Mouse (Mus musculus): ENCODE measurements around the gene Rara.

The Rara gene

GRCm38 (mm10) chr11:98968716-98969495 is 41.3 kb downstream of the Rara start:
- Histone ChIP-seq H3K4me3 (replicated peaks; ENCODE audit: low read length) (peak overlapping the region; percentile 90), H3K27me3 (ENCODE audit: insufficient read depth, low read length) (no peaks in the 10 kb centered on the region), H3K36me3 (ENCODE audit: insufficient read depth, low read length) (peaks cover 86% of the 10 kb centered on the region), H3K9me3 (ENCODE audit: low read length) (no peaks in the 10 kb centered on the region), H3K4me1 (replicated peaks; ENCODE audit: low read depth, low read length) (peaks cover 96% of the 10 kb centered on the region)
- TF ChIP-seq CTCF (conservative IDR thresholded peaks at IDR 0.05; ENCODE audit: low read length) (no peak), POU5F1 (IDR thresholded peaks at IDR 0.05; ENCODE audit: borderline replicate concordance, low read length) (no peak), NANOG (IDR thresholded peaks at IDR 0.05; ENCODE audit: borderline replicate concordance, low read length) (no peak)

DNA sequence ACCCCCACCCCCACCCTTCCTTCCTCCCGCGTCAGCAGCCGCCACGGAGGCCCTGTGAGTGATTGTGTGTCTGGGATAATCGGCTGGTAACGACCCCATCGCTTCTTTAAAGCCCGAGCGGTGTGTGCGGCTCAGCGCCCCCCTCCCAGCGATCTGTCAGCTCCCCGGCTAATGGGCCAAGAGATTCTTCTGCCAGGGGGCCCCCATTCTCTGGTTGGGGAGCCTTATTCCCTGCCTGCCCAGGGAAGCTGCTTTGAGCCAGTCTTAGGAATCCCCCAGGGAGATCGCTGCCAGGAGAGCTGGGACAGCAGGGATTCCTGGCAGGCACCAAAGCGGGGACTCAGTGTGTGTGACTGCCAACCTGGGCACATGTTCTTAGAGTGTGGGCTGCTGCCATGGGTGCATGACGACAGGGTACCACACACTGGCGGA is 41.9 kb downstream of the Rara start:
- peaks cover 91% of the 10 kb centered on the region for H3K36me3 ChIP-seq (ENCODE audit: insufficient read depth, low read length)
- peaks cover 95% of the 10 kb centered on the region for H3K4me1 ChIP-seq (replicated peaks; ENCODE audit: low read depth, low read length)
- H3K9me3 ChIP-seq (ENCODE audit: low read length) = no peaks in the 10 kb centered on the region
- TF ChIP-seq POU5F1 (IDR thresholded peaks at IDR 0.05; ENCODE audit: borderline replicate concordance, low read length) (no peak), CTCF (conservative IDR thresholded peaks at IDR 0.05; ENCODE audit: low read length) (no peak), NANOG (IDR thresholded peaks at IDR 0.05; ENCODE audit: borderline replicate concordance, low read length) (no peak)
- peak overlapping the region; percentile 45 for H3K4me3 ChIP-seq (replicated peaks; ENCODE audit: low read length)
- H3K27me3 ChIP-seq (ENCODE audit: insufficient read depth, low read length) = no peaks in the 10 kb centered on the region

DNA sequence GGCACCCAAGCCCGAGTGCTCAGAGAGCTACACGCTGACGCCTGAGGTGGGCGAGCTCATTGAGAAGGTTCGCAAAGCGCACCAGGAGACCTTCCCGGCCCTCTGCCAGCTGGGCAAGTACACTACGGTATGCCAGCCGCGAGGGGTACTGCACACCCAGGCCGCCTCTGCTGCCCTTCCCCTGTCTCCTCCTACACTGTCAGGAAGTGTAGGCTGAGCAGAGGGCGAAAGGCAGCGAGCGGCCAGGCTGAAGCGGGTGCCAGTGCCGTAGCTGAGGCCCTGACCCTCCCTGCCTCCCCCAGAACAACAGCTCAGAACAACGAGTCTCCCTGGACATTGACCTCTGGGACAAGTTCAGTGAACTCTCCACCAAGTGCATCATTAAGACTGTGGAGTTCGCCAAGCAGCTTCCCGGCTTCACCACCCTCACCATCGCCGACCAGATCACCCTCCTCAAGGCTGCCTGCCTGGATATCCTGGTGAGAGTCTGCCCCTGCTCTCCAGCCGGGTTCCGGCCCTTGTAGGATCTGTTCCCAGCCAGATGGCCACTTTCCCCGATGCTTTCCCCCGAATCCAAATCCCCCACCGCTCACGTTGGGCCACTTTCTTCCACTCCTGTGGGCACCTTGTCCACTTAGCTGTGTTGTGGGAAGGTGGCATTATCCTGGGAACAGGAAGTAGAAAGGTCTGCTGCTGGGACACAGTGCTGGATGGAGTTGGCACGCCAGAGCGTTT is 42.7 kb downstream of the Rara start:
- no peaks in the 10 kb centered on the region for H3K27me3 ChIP-seq (ENCODE audit: insufficient read depth, low read length)
- no peaks in the 10 kb centered on the region for H3K9me3 ChIP-seq (ENCODE audit: low read length)
- TF ChIP-seq POU5F1 (IDR thresholded peaks at IDR 0.05; ENCODE audit: borderline replicate concordance, low read length) = no peak
- no peak for TF ChIP-seq NANOG (IDR thresholded peaks at IDR 0.05; ENCODE audit: borderline replicate concordance, low read length)
- TF ChIP-seq CTCF (conservative IDR thresholded peaks at IDR 0.05; ENCODE audit: low read length) = no peak
- peak overlapping the region; percentile 45 for H3K4me3 ChIP-seq (replicated peaks; ENCODE audit: low read length)
- H3K36me3 ChIP-seq (ENCODE audit: insufficient read depth, low read length) = peaks cover 92% of the 10 kb centered on the region
- peaks cover 96% of the 10 kb centered on the region for H3K4me1 ChIP-seq (replicated peaks; ENCODE audit: low read depth, low read length)

DNA sequence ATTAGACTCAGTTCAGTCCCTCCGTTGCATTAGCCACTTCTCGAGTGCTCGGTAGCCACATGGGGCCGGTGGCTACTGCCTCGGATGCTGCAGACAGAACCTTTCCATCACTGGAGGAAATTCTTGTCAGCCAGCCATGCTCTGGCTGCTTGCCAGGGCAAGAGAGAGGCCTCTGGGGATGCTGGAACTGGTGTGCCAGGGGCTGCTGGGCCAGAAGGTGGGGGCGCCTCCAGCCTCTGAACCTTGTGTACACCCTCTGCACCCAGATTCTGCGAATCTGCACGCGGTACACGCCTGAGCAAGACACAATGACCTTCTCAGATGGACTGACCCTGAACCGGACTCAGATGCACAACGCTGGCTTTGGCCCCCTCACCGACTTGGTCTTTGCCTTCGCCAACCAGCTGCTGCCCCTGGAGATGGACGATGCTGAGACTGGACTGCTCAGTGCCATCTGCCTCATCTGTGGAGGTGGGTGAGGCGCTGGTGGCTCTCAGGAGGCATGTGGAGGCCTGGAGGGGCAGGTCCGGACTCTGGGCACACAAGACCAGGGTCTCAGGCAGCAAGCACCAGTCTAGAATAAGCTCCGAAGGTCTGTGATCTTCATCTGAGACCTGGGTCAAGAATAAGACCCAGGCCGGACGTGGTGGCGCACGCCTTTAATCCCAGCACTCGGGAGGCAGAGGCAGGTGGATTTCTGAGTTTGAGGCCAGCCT is 43.9 kb downstream of the Rara start:
- H3K4me1 ChIP-seq (replicated peaks; ENCODE audit: low read depth, low read length) = peaks cover 86% of the 10 kb centered on the region
- 0 out of 2 replicates have a peak overlapping the region, but pooled peaks have one; percentile 10 for H3K4me3 ChIP-seq (replicated peaks; ENCODE audit: low read length)
- no peak for TF ChIP-seq CTCF (conservative IDR thresholded peaks at IDR 0.05; ENCODE audit: low read length)
- no peak for TF ChIP-seq POU5F1 (IDR thresholded peaks at IDR 0.05; ENCODE audit: borderline replicate concordance, low read length)
- no peak for TF ChIP-seq NANOG (IDR thresholded peaks at IDR 0.05; ENCODE audit: borderline replicate concordance, low read length)
- no peaks in the 10 kb centered on the region for H3K27me3 ChIP-seq (ENCODE audit: insufficient read depth, low read length)
- H3K36me3 ChIP-seq (ENCODE audit: insufficient read depth, low read length) = peaks cover 84% of the 10 kb centered on the region
- H3K9me3 ChIP-seq (ENCODE audit: low read length) = no peaks in the 10 kb centered on the region

DNA sequence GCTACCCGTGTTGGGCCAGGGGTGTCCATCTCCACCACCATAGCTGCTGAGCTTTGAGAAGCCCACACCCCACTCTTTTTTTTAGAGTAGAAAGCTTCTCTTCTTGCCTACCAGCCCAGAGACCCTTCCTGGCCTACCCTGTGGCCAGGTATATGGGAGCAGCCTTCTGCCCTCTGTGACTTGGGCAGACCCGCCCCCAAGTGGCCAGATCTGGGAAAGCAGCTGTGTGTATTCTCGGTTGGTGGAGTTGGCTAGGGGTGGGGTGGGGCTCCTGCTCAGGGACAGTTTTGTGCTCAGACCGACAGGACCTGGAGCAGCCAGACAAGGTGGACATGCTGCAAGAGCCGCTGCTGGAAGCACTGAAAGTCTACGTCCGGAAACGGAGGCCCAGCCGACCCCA is 44.6 kb downstream of the Rara start:
- TF ChIP-seq CTCF (conservative IDR thresholded peaks at IDR 0.05; ENCODE audit: low read length) (peak; percentile 80), POU5F1 (IDR thresholded peaks at IDR 0.05; ENCODE audit: borderline replicate concordance, low read length) (no peak)
- Histone ChIP-seq H3K9me3 (ENCODE audit: low read length) (no peaks in the 10 kb centered on the region), H3K4me3 (replicated peaks; ENCODE audit: low read length) (no peak overlapping the region), H3K27me3 (ENCODE audit: insufficient read depth, low read length) (no peaks in the 10 kb centered on the region), H3K36me3 (ENCODE audit: insufficient read depth, low read length) (peaks cover 76% of the 10 kb centered on the region), H3K4me1 (replicated peaks; ENCODE audit: low read depth, low read length) (peaks cover 78% of the 10 kb centered on the region)

GRCm38 (mm10) chr11:98972801-98973360 is 45.3 kb downstream of the Rara start:
- Histone ChIP-seq H3K4me3 (replicated peaks; ENCODE audit: low read length) (no peak overlapping the region), H3K27me3 (ENCODE audit: insufficient read depth, low read length) (0 out of 2 replicates have a peak, but pooled peaks cover 4% of the 10 kb centered on the region), H3K9me3 (ENCODE audit: low read length) (no peaks in the 10 kb centered on the region), H3K36me3 (ENCODE audit: insufficient read depth, low read length) (peaks cover 70% of the 10 kb centered on the region), H3K4me1 (replicated peaks; ENCODE audit: low read depth, low read length) (peaks cover 78% of the 10 kb centered on the region)
- TF ChIP-seq CTCF (conservative IDR thresholded peaks at IDR 0.05; ENCODE audit: low read length) = no peak
- TF ChIP-seq POU5F1 (IDR thresholded peaks at IDR 0.05; ENCODE audit: borderline replicate concordance, low read length) = no peak
- no peak for TF ChIP-seq NANOG (IDR thresholded peaks at IDR 0.05; ENCODE audit: borderline replicate concordance, low read length)

GRCm38 (mm10) chr11:98973584-98973983 is 46.0 kb downstream of the Rara start:
- TF ChIP-seq NANOG (IDR thresholded peaks at IDR 0.05; ENCODE audit: borderline replicate concordance, low read length) = no peak
- no peak for TF ChIP-seq CTCF (conservative IDR thresholded peaks at IDR 0.05; ENCODE audit: low read length)
- no peak for TF ChIP-seq POU5F1 (IDR thresholded peaks at IDR 0.05; ENCODE audit: borderline replicate concordance, low read length)
- Histone ChIP-seq H3K4me3 (replicated peaks; ENCODE audit: low read length) (no peak overlapping the region), H3K36me3 (ENCODE audit: insufficient read depth, low read length) (peaks cover 63% of the 10 kb centered on the region), H3K4me1 (replicated peaks; ENCODE audit: low read depth, low read length) (peaks cover 78% of the 10 kb centered on the region), H3K27me3 (ENCODE audit: insufficient read depth, low read length) (peaks cover 8% of the 10 kb centered on the region), H3K9me3 (ENCODE audit: low read length) (no peaks in the 10 kb centered on the region)

DNA sequence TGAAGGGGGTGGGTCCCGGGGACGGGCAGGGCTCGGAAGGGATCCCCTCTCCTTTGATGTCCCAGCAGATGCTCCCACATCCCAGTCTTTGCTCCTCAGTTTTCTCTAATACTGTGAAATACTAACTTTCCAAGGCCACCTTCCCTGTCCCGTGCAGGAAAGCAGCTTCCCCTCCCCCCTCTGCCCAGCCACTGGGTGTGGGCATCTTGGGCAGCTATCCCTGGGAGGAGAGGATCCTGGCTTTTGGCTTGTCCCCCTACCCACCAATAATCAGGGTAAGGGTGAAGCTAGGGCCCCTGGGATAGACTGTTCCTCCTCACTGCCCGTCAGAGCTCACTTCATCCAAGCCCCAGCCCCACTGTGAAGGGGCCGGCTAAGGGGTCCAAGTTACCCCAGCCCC is 46.6 kb downstream of the Rara start:
- TF ChIP-seq NANOG (IDR thresholded peaks at IDR 0.05; ENCODE audit: borderline replicate concordance, low read length) (no peak), CTCF (conservative IDR thresholded peaks at IDR 0.05; ENCODE audit: low read length) (no peak), POU5F1 (IDR thresholded peaks at IDR 0.05; ENCODE audit: borderline replicate concordance, low read length) (no peak)
- Histone ChIP-seq H3K9me3 (ENCODE audit: low read length) (no peaks in the 10 kb centered on the region), H3K4me1 (replicated peaks; ENCODE audit: low read depth, low read length) (peaks cover 78% of the 10 kb centered on the region), H3K36me3 (ENCODE audit: insufficient read depth, low read length) (peaks cover 56% of the 10 kb centered on the region), H3K4me3 (replicated peaks; ENCODE audit: low read length) (no peak overlapping the region), H3K27me3 (ENCODE audit: insufficient read depth, low read length) (peaks cover 14% of the 10 kb centered on the region)

All from E14TG2a.4 (cell line).